Mouse (Mus musculus) CH12.LX (cell line): ENCODE measurements around the gene Gm45808. TPM values are rescaled to one million over a fixed set of nuclear protein-coding genes. Genes with fewer than 3 reads are reported as not detected.
A peak's percentile ranks its signal among the peaks of the same experiment; 100 is the strongest.

Experiments used
- DNase-seq: peaks from one replicate; pipeline ENCODE4 v3.0.0-alpha.2; 2013; ENCODE audit errors: extremely low read depth
- H3K27ac ChIP-seq: 2 replicates; pipeline ENCODE4 v1.5.1; 2012; ENCODE audit warnings: low read depth, mild to moderate bottlenecking, control low read depth, moderate library complexity; ENCODE audit not compliant: insufficient read depth
- H3K27me3 ChIP-seq: replicated peaks from 2 replicates; pipeline ENCODE3; 2012; ENCODE audit warnings: inconsistent platforms
- H3K36me3 ChIP-seq, 2 experiments: replicated peaks in 1 of 2; 2 replicates each; pipeline versions ENCODE3 to v1.6.1; 2012; ENCODE audit warnings: inconsistent platforms in 1 of 2, low read length in 1 of 2, mild to moderate bottlenecking in 1 of 2, mixed read lengths in 1 of 2, moderate library complexity in 1 of 2; ENCODE audit not compliant: control insufficient read depth in 1 of 2, insufficient read depth in 1 of 2
- H3K4me1 ChIP-seq, 2 experiments: 2 replicates each; pipeline ENCODE4 v1.6.1; 2012; ENCODE audit warnings: inconsistent platforms in 1 of 2, moderate library complexity in 1 of 2; ENCODE audit not compliant: insufficient read depth in 2 of 2, control insufficient read depth in 1 of 2
- H3K4me2 ChIP-seq: 2 replicates; pipeline ENCODE4 v1.6.1; 2012; ENCODE audit warnings: low read depth, mild to moderate bottlenecking, control low read depth; ENCODE audit not compliant: poor library complexity, insufficient read depth, severe bottlenecking
- H3K4me3 ChIP-seq, 3 experiments: fragments of 150-350 bp in 1 of 3; sonication (generic) in 1 of 3; replicated peaks in 1 of 3; 2 replicates each; pipeline versions ENCODE3 to v1.5.1; 2011 to 2012; ENCODE audit warnings: low read depth in 2 of 3, low read length in 2 of 3, mild to moderate bottlenecking in 2 of 3, moderate library complexity in 2 of 3, control low read depth in 1 of 3, improper control_type of control experiment in 1 of 3, inconsistent platforms in 1 of 3, mixed read lengths in 1 of 3; ENCODE audit not compliant: poor library complexity in 1 of 3
- H3K79me2 ChIP-seq: replicated peaks from 2 replicates; pipeline ENCODE4 v1.6.1; 2012; ENCODE audit warnings: mild to moderate bottlenecking, moderate library complexity; ENCODE audit not compliant: control insufficient read depth, poor library complexity, insufficient read depth, severe bottlenecking; ENCODE audit errors: extremely low read depth
- H3K9ac ChIP-seq: 2 replicates; pipeline ENCODE4 v1.6.1; 2012; ENCODE audit warnings: low read depth, mild to moderate bottlenecking, control low read depth, moderate library complexity; ENCODE audit not compliant: insufficient read depth
- H3K9me3 ChIP-seq: replicated peaks from 2 replicates; pipeline ENCODE3; 2012; ENCODE audit warnings: low read length, inconsistent platforms, mixed read lengths
- BHLHE40 ChIP-seq: IDR thresholded peaks from 2 replicates; pipeline ENCODE4 v1.6.1; 2011; ENCODE audit warnings: mild to moderate bottlenecking, low read depth, low read length, improper control_type of control experiment
- CHD1 ChIP-seq: IDR thresholded peaks from 2 replicates; pipeline ENCODE4 v1.6.1; 2012; ENCODE audit warnings: low read depth, low read length, improper control_type of control experiment, inconsistent platforms
- CHD2 ChIP-seq: IDR thresholded peaks from 2 replicates; pipeline ENCODE4 v1.6.1; 2011; ENCODE audit warnings: low read length, improper control_type of control experiment
- CTCF ChIP-seq, 2 experiments: IDR thresholded peaks in 1 of 2; conservative IDR thresholded peaks in 1 of 2; 2 replicates each; pipeline ENCODE4 v1.5.1; 2011 to 2012; ENCODE audit warnings: low read depth in 2 of 2, low read length in 2 of 2, improper control_type of control experiment in 1 of 2, inconsistent platforms in 1 of 2, mild to moderate bottlenecking in 1 of 2, moderate library complexity in 1 of 2
- E2F4 ChIP-seq: IDR thresholded peaks from 2 replicates; pipeline ENCODE4 v1.6.1; 2011; ENCODE audit warnings: low read depth, low read length, improper control_type of control experiment; ENCODE audit not compliant: insufficient replicate concordance
- ELF1 ChIP-seq: IDR thresholded peaks from 2 replicates; pipeline ENCODE4 v1.6.1; 2014; ENCODE audit warnings: low read depth, mild to moderate bottlenecking, inconsistent platforms, low read length, improper control_type of control experiment
- EP300 ChIP-seq: IDR thresholded peaks from 2 replicates; pipeline ENCODE4 v1.6.1; 2011; ENCODE audit warnings: low read length, improper control_type of control experiment
- ETS1 ChIP-seq: conservative IDR thresholded peaks from 2 replicates; pipeline ENCODE4 v1.6.1; 2012; ENCODE audit warnings: low read depth, mild to moderate bottlenecking, inconsistent platforms, low read length, improper control_type of control experiment, moderate library complexity
- GABPA ChIP-seq: IDR thresholded peaks from 2 replicates; pipeline ENCODE4 v1.6.1; 2012; ENCODE audit warnings: low read depth, low read length, improper control_type of control experiment, inconsistent platforms; ENCODE audit not compliant: insufficient replicate concordance
- HCFC1 ChIP-seq: IDR thresholded peaks from 2 replicates; pipeline ENCODE4 v1.6.1; 2012; ENCODE audit warnings: low read depth, mild to moderate bottlenecking, inconsistent platforms, low read length, improper control_type of control experiment
- IRF4 ChIP-seq: IDR thresholded peaks from 2 replicates; pipeline ENCODE4 v1.6.1; 2014; ENCODE audit warnings: low read depth, mild to moderate bottlenecking, inconsistent platforms, low read length, improper control_type of control experiment
- JUN ChIP-seq: IDR thresholded peaks from 2 replicates; pipeline ENCODE4 v1.6.1; 2011; ENCODE audit warnings: low read depth, mild to moderate bottlenecking, low read length, improper control_type of control experiment, moderate library complexity; ENCODE audit not compliant: insufficient read depth
- JUND ChIP-seq: conservative IDR thresholded peaks from 2 replicates; pipeline ENCODE4 v1.6.1; 2011; ENCODE audit warnings: low read depth, low read length, improper control_type of control experiment
- KAT2A ChIP-seq: IDR thresholded peaks from 2 replicates; pipeline ENCODE4 v1.6.1; 2012; ENCODE audit warnings: low read length, improper control_type of control experiment, inconsistent platforms; ENCODE audit not compliant: insufficient replicate concordance
- MAFK ChIP-seq: IDR thresholded peaks from 2 replicates; pipeline ENCODE4 v1.6.1; 2011; ENCODE audit warnings: low read length, improper control_type of control experiment; ENCODE audit not compliant: insufficient replicate concordance
- MAX ChIP-seq: IDR thresholded peaks from 2 replicates; pipeline ENCODE4 v1.6.1; 2011; ENCODE audit warnings: low read length, improper control_type of control experiment
- MEF2A ChIP-seq: IDR thresholded peaks from 2 replicates; pipeline ENCODE4 v1.6.1; 2014; ENCODE audit warnings: low read depth, mild to moderate bottlenecking, inconsistent platforms, low read length, improper control_type of control experiment, borderline replicate concordance
- MXI1 ChIP-seq: IDR thresholded peaks from 2 replicates; pipeline ENCODE4 v1.6.1; 2011; ENCODE audit warnings: mild to moderate bottlenecking, low read depth, low read length, improper control_type of control experiment
- MYC ChIP-seq: IDR thresholded peaks from 2 replicates; pipeline ENCODE4 v1.6.1; 2011; ENCODE audit warnings: low read depth, mild to moderate bottlenecking, improper control_type of control experiment, low read length
- NELFE ChIP-seq: IDR thresholded peaks from 2 replicates; pipeline ENCODE4 v1.6.1; 2011; ENCODE audit warnings: low read depth, low read length, improper control_type of control experiment
- NRF1 ChIP-seq: IDR thresholded peaks from 2 replicates; pipeline ENCODE4 v1.6.1; 2014; ENCODE audit warnings: low read depth, mild to moderate bottlenecking, inconsistent platforms, low read length, improper control_type of control experiment, moderate library complexity
- PAX5 ChIP-seq: IDR thresholded peaks from 2 replicates; pipeline ENCODE4 v1.6.1; 2012; ENCODE audit warnings: low read length, inconsistent platforms, mixed read lengths
- POLR2A ChIP-seq: IDR thresholded peaks from 2 replicates; pipeline ENCODE4 v1.6.1; 2011; ENCODE audit warnings: low read depth, mild to moderate bottlenecking, improper control_type of control experiment, low read length
- POLR2AphosphoS2 ChIP-seq: IDR thresholded peaks from 2 replicates; pipeline ENCODE4 v1.6.1; 2011; ENCODE audit warnings: low read depth, low read length, improper control_type of control experiment
- RAD21 ChIP-seq: IDR thresholded peaks from 2 replicates; pipeline ENCODE4 v1.6.1; 2011; ENCODE audit warnings: low read depth, mild to moderate bottlenecking, low read length, improper control_type of control experiment, moderate library complexity
- RCOR1 ChIP-seq: conservative IDR thresholded peaks from 2 replicates; pipeline ENCODE4 v1.6.1; 2012; ENCODE audit warnings: low read depth, mild to moderate bottlenecking, inconsistent platforms, low read length, improper control_type of control experiment
- SIN3A ChIP-seq: IDR thresholded peaks from 2 replicates; pipeline ENCODE4 v1.6.1; 2012; ENCODE audit warnings: low read length, improper control_type of control experiment, inconsistent platforms
- SMC3 ChIP-seq: IDR thresholded peaks from 2 replicates; pipeline ENCODE4 v1.6.1; 2011; ENCODE audit warnings: low read depth, low read length, improper control_type of control experiment
- TBP ChIP-seq: conservative IDR thresholded peaks from 2 replicates; pipeline ENCODE4 v1.6.1; 2011; ENCODE audit warnings: low read depth, low read length, improper control_type of control experiment
- TCF12 ChIP-seq: IDR thresholded peaks from 2 replicates; pipeline ENCODE4 v1.6.1; 2014; ENCODE audit warnings: low read depth, mild to moderate bottlenecking, inconsistent platforms, low read length, improper control_type of control experiment
- UBTF ChIP-seq: IDR thresholded peaks from 2 replicates; pipeline ENCODE4 v1.6.1; 2012; ENCODE audit warnings: low read depth, mild to moderate bottlenecking, inconsistent platforms, low read length, improper control_type of control experiment, moderate library complexity
- USF1 ChIP-seq: IDR thresholded peaks from 2 replicates; pipeline ENCODE4 v1.6.1; 2014; ENCODE audit warnings: low read depth, mild to moderate bottlenecking, inconsistent platforms, low read length, improper control_type of control experiment
- USF2 ChIP-seq: conservative IDR thresholded peaks from 2 replicates; pipeline ENCODE4 v1.6.1; 2011; ENCODE audit warnings: low read depth, low read length, improper control_type of control experiment
- ZC3H11A ChIP-seq: IDR thresholded peaks from 2 replicates; pipeline ENCODE4 v1.6.1; 2012; ENCODE audit warnings: low read depth, mild to moderate bottlenecking, inconsistent platforms, low read length, improper control_type of control experiment
- ZKSCAN1 ChIP-seq: IDR thresholded peaks from 2 replicates; pipeline ENCODE4 v1.6.1; 2012; ENCODE audit warnings: low read depth, inconsistent platforms, low read length, improper control_type of control experiment, borderline replicate concordance
- ZMIZ1 ChIP-seq: IDR thresholded peaks from 2 replicates; pipeline ENCODE4 v1.6.1; 2012; ENCODE audit warnings: low read depth, mild to moderate bottlenecking, inconsistent platforms, low read length, improper control_type of control experiment
- ZNF384 ChIP-seq: IDR thresholded peaks from 2 replicates; pipeline ENCODE4 v1.6.1; 2012; ENCODE audit warnings: low read depth, low read length, improper control_type of control experiment, inconsistent platforms
- dilution Hi-C: fragments of 300-500 bp; cut with MboI; formaldehyde crosslinking; loops from 2 replicates; pipeline ENCODE4 v1.14.3; 2020; ENCODE audit warnings: low sequenced_read_pairs; ENCODE audit not compliant: extremely low pct_unique_long_range_greater_than_20kb, extremely low pct_ligation_motif_present
- in situ Hi-C: fragments of 300-500 bp; cut with MboI; formaldehyde crosslinking; loops from 3 replicates; pipeline ENCODE4 v1.14.3; 2019; ENCODE audit warnings: low sequenced_read_pairs, low pct_ligation_motif_present, low pct_unique_long_range_greater_than_20kb, mixed read lengths
- polyA plus RNA-seq: library from polyadenylated mRNA; unstranded; fragments of >175 nt; gene quantifications from 2 replicates; pipeline ENCODE4 v1.2.1, GENCODE M21; 2012; ENCODE audit warnings: low read depth; ENCODE audit not compliant: insufficient read length
- total RNA-seq, 2 experiments: library from RNA; depleted of rRNA; stranded (reverse); fragments of 300-350 nt in 1 of 2; fragments of >200 nt in 1 of 2; gene quantifications; 2 replicates each; pipeline ENCODE4 v1.2.3; 2012 to 2014

Gene Gm45808
- total and polyA plus RNA-seq, 3 experiments, result 0.85 to 5.0 TPM; not detected in 1

DNA sequence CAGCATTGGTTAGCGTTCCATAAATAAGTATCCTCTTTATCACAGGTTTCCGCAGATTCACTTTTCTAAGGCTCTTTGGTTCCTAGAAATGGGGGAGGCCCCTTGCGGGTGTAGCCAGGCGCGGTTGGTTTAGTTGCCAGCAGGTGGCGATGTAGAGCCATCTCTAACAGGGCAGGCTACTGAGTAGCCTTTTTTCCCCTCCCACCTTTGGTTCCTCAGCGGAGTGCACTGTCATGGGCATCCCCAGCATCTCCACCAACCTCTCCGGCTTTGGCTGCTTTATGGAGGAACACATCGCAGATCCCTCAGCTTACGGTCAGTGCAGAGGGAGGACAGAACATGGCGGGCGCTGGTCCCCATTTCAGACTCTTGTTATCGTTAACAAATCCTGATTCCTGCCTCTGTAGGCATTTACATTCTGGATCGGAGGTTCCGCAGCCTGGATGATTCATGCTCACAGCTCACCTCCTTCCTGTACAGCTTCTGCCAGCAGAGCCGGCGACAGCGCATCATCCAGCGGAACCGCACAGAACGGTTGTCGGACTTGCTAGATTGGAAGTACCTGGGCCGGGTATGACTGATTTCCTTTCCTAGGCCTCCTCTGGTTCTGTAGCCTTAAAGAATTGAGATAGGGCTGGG lies 35.1 kb downstream of the Gm45808 start:
- H3K4me3 ChIP-seq, result no peak overlapping the region

DNA sequence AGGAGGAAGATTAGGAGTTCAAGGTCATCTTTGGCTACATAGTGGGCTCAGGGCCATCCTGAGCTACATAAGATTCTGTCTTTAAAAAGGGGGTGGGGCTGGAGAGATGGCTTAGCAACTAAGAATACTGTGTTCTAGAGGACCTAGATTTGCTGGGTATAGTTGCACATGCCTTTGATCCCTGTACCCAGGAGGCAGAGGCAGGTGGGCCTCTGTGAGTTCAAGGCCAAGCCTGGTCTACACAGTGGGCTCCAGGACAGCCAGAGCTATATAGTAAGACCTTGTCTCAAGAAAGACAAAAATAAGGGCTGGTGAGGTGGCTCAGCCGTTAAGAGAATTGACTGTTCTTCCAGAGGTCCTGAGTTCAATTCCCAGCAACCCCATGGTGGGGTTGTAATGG lies 36.6 kb downstream of the Gm45808 start:
- Histone ChIP-seq H3K9ac (no peak overlapping the region), H3K4me2 (no peak overlapping the region), H3K27me3 (no peaks in the 10 kb centered on the region), H3K79me2 (no peaks in the 10 kb centered on the region), H3K36me3 (peaks cover 30 to 62% of the 10 kb centered on the region in 2 experiments), H3K4me3 (no peak overlapping the region), H3K9me3 (no peaks in the 10 kb centered on the region), H3K27ac (no peak overlapping the region), H3K4me1 (peaks cover 2 to 19% of the 10 kb centered on the region in 2 experiments)
- dilution Hi-C loops, result no loop called here
- TF ChIP-seq RAD21 (no peak), CTCF (conservative IDR thresholded peaks at IDR 0.05 in 1 of 2, IDR thresholded peaks at IDR 0.05 in 1 of 2; ENCODE audit: low read depth in 2 of 2, low read length in 2 of 2) (no peak), GABPA (no peak), PAX5 (no peak), USF2 (no peak), ZKSCAN1 (no peak), CHD1 (no peak), KAT2A (no peak), ZNF384 (no peak), TCF12 (no peak), MYC (no peak), JUN (no peak), POLR2AphosphoS2 (no peak), MEF2A (no peak), UBTF (no peak), NRF1 (no peak), IRF4 (no peak)
- in situ Hi-C loops, result no loop called here
- DNase-seq, result no peak

More for the DNA sequence above, 35.1 kb downstream of the Gm45808 start:
- no peaks in the 10 kb centered on the region for H3K27me3 ChIP-seq
- dilution Hi-C loops (no loop called here), in situ Hi-C loops (no loop called here)
- H3K4me1 ChIP-seq, result peaks cover 2 to 25% of the 10 kb centered on the region in 2 experiments
- no peak overlapping the region for H3K4me2 ChIP-seq
- TF ChIP-seq MXI1 (peak; percentile 53), GABPA (no peak), ZKSCAN1 (no peak), BHLHE40 (no peak; the same call in 1 of the 2 replicates), USF2 (no peak), EP300 (no peak), UBTF (no peak), NELFE (no peak), PAX5 (no peak), CTCF (conservative IDR thresholded peaks at IDR 0.05 in 1 of 2, IDR thresholded peaks at IDR 0.05 in 1 of 2; ENCODE audit: low read depth in 2 of 2, low read length in 2 of 2) (peak; percentile 73 to 90), CHD2 (no peak), HCFC1 (no peak), NRF1 (no peak), SMC3 (peak; percentile 86), ETS1 (no peak), JUN (no peak), MAX (no peak), USF1 (no peak), ZMIZ1 (no peak), ZC3H11A (no peak), TBP (no peak), MEF2A (peak; percentile 45; the same call in 1 of the 2 replicates), E2F4 (no peak), CHD1 (no peak), POLR2A (no peak), ELF1 (0 out of 2 replicates have a peak, but pooled peaks have one; percentile 16), SIN3A (peak; percentile 39; the same call in 1 of the 2 replicates), POLR2AphosphoS2 (no peak), MAFK (no peak), JUND (no peak), IRF4 (peak; percentile 63; the same call in 1 of the 2 replicates), MYC (0 out of 2 replicates have a peak, but pooled peaks have one; percentile 43), RAD21 (peak; percentile 75), RCOR1 (no peak), TCF12 (peak; percentile 19; the same call in 1 of the 2 replicates)
- no peaks in the 10 kb centered on the region for H3K9me3 ChIP-seq
- H3K27ac ChIP-seq, result no peak overlapping the region
- no peak overlapping the region for H3K9ac ChIP-seq
- DNase-seq, result peak; percentile 92
- no peaks in the 10 kb centered on the region for H3K79me2 ChIP-seq
- H3K36me3 ChIP-seq, result peaks cover 42 to 67% of the 10 kb centered on the region in 2 experiments
